Mouse (Mus musculus) forebrain, postnatal 0 days (tissue): ENCODE results near the gene Cep295. TPM values are rescaled to one million over a fixed set of nuclear protein-coding genes. Genes with fewer than 3 reads are reported as not detected.

Experiments used
- ATAC-seq: fragments of 200-750 bp; cut with Nextera tagmentation; 2 replicates; pipeline ENCODE4 v1.8.0; 2017; ENCODE audit warnings: mild to moderate bottlenecking, moderate library complexity
- DNase-seq: peaks from one replicate; pipeline ENCODE4 v3.0.0-alpha.2; 2015
- H3K27ac ChIP-seq: fragments of 300-500 bp; sonication (generic); 2 replicates; pipeline ENCODE4 v1.5.1; 2014; ENCODE audit warnings: low read depth, mild to moderate bottlenecking, antibody characterized with exemption, low read length, moderate library complexity, mixed read lengths
- H3K27me3 ChIP-seq: fragments of 300-500 bp; sonication (generic); 2 replicates; pipeline ENCODE4 v1.6.1; 2014; ENCODE audit warnings: mild to moderate bottlenecking, low read length, mixed read lengths; ENCODE audit not compliant: insufficient read depth
- H3K36me3 ChIP-seq: fragments of 300-500 bp; sonication (generic); 2 replicates; pipeline ENCODE4 v1.6.1; 2014; ENCODE audit warnings: mild to moderate bottlenecking, moderate library complexity; ENCODE audit not compliant: insufficient read depth
- H3K4me1 ChIP-seq: fragments of 300-500 bp; sonication (generic); 2 replicates; pipeline ENCODE4 v1.6.1; 2014; ENCODE audit warnings: antibody characterized with exemption; ENCODE audit not compliant: insufficient read depth
- H3K4me2 ChIP-seq: fragments of 300-500 bp; sonication (generic); 2 replicates; pipeline ENCODE4 v1.6.1; 2014; ENCODE audit warnings: low read depth, mild to moderate bottlenecking, moderate library complexity
- H3K4me3 ChIP-seq: fragments of 300-500 bp; sonication (generic); 2 replicates; pipeline ENCODE4 v1.5.1; 2014; ENCODE audit warnings: low read depth, low read length, mixed read lengths
- H3K9ac ChIP-seq: fragments of 300-500 bp; sonication (generic); 2 replicates; pipeline ENCODE4 v1.6.1; 2014; ENCODE audit warnings: mild to moderate bottlenecking
- H3K9me3 ChIP-seq: fragments of 300-500 bp; sonication (generic); 2 replicates; pipeline ENCODE4 v1.6.1; 2016; ENCODE audit warnings: low read length
- CTCF ChIP-seq: sonication (generic); IDR thresholded peaks from 2 replicates; pipeline ENCODE4 v1.5.1; 2016; ENCODE audit warnings: antibody characterized with exemption, control low read depth, low read depth
- WGBS: fragments of 180-500 bp; shearing (Covaris S2); extraction: QIAGEN DNeasy Blood & Tissue Kit; methylation state at CpG from one replicate; pipeline ENCODE4 v1.1.7; 2014; 5-methylcytosine and 5-hydroxymethylcytosine counted together
- polyA plus RNA-seq: library from polyadenylated mRNA; unstranded; fragments of >200 nt; fragmentation: Nextera tagmentation; extraction: Ambion mirVana; gene quantifications from 2 replicates; pipeline ENCODE4 v1.2.1, GENCODE M21; 2015
- total RNA-seq: library from RNA; depleted of rRNA; stranded (reverse); fragments of >200 nt; gene quantifications from 2 replicates; pipeline ENCODE4 v1.2.3, GENCODE M21; 2014

Cep295 gene
- total and polyA plus RNA-seq, 2 experiments from 2014 or later = 8.7 to 45.7 TPM

DNA sequence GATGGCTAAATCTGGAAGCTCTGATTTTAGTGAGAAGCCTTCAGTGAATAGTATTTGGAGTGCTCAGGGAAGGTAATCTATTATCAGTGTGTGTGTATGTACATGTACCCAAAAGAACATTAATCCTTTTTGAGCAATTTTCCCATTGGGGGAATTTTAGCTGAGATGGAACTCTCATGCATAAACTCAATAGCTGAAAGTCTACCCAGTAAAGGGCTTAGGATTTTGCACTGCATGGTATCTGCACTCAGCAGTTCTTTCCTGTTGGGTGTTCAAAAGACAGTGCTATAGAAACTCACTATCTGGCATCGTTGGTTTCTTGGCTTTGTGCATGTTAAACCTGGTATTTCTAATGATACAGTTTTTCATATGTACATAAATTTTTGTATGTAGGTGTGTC is 43.0 kb downstream of the Cep295 start:
- Histone ChIP-seq H3K9me3 (no peaks in the 10 kb centered on the region), H3K27me3 (no peaks in the 10 kb centered on the region), H3K4me1 (no peaks in the 10 kb centered on the region), H3K4me3 (no peak overlapping the region), H3K9ac (no peak overlapping the region), H3K27ac (no peak overlapping the region), H3K36me3 (peaks cover 67% of the 10 kb centered on the region), H3K4me2 (no peak overlapping the region)
- WGBS = 98% methylated on average over 1 of the region's 1 CpGs
- no peak for TF ChIP-seq CTCF
- no peak for DNase-seq
- ATAC-seq = no peak

DNA sequence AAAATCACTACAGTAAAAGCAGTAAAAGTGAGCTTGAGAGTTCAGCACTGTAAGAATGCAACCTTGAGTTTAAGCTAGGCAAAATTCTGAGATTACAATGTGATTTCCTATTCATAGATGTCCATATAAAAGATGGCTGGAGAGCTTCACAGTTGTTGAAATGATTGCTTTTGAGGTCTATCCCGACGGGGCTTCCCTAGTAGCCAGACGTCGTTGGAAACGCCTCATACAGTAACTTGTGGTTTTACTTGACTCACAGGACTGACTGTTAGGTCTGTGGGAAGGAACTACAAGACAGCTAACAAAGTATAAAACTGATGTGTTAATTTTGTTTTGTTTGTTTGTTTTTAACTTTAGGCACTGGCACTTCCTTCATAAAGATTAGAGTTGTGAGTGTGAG is 44.0 kb downstream of the Cep295 start:
- Histone ChIP-seq H3K4me1 (0 out of 2 replicates have a peak, but pooled peaks cover 4% of the 10 kb centered on the region), H3K9me3 (no peaks in the 10 kb centered on the region), H3K36me3 (peaks cover 75% of the 10 kb centered on the region), H3K27me3 (no peaks in the 10 kb centered on the region), H3K4me2 (no peak overlapping the region), H3K9ac (no peak overlapping the region), H3K27ac (no peak overlapping the region), H3K4me3 (no peak overlapping the region)
- ATAC-seq = no peak
- TF ChIP-seq CTCF = no peak
- WGBS = 92% methylated on average over 5 of the region's 5 CpGs
- no peak for DNase-seq

DNA sequence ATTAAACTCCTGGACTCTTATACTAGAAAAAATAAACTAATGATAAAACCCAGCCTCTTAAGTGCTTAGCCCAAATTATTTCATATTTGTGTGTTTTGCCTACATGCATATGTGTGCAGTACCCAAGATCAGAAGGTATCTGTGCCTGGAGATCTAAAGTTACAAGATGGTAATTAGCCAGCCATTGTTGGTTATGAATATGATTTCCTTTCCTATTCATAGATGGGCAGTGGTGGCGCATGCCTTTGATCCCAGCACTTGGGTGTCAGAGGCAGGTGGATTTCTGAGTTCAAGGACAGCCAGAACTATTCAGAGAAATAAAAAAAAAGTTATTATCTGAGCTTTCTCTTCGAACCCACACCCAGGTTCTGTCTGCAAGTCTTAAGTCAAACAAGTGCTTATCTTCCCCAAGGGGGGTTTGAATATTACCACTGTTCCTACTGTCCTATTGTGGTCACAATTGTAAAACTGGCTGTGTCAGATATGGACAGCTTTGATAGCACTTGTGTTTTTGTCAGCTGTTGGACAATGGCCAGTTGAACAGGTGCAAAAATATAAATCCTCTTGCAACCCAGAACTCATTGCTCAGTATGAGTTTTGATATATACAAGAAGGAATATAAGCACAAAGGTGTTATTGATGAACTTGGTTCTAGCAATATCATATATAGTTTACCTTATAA is 45.4 kb downstream of the Cep295 start:
- Histone ChIP-seq H3K4me3 (no peak overlapping the region), H3K4me2 (no peak overlapping the region), H3K27ac (no peak overlapping the region), H3K36me3 (peaks cover 63% of the 10 kb centered on the region), H3K4me1 (peaks cover 13% of the 10 kb centered on the region; the same call in 1 of the 2 replicates), H3K9ac (no peak overlapping the region), H3K27me3 (no peaks in the 10 kb centered on the region), H3K9me3 (no peaks in the 10 kb centered on the region)
- no peak for DNase-seq
- no peak for TF ChIP-seq CTCF
- no peak for ATAC-seq
- 93% methylated on average over 2 of the region's 2 CpGs for WGBS

DNA sequence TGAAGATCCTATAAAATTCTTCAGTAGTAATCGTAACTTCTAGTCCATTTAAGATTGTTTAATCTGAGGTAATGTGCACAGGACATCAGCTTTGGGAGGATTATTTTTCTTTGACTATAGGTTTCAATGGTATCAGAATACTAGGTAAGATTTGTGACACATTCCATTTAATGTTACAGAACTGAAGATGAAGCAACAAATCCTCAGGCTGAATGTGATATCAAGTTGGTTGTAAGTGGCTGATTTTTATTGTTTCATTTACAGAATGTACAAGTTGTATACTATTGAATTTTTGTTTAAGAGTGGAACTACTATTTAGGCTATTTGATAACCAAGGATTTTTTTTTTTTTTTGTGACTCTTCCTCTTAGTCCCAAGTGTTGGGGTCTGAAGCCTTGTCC is 47.4 kb downstream of the Cep295 start:
- no peak overlapping the region for H3K4me3 ChIP-seq
- DNase-seq = no peak
- no peaks in the 10 kb centered on the region for H3K9me3 ChIP-seq
- no peak overlapping the region for H3K9ac ChIP-seq
- H3K4me1 ChIP-seq = peaks cover 15% of the 10 kb centered on the region; the same call in 1 of the 2 replicates
- ATAC-seq = no peak
- TF ChIP-seq CTCF = no peak
- 89% methylated on average over 1 of the region's 1 CpGs for WGBS
- no peak overlapping the region for H3K4me2 ChIP-seq
- H3K27ac ChIP-seq = no peak overlapping the region
- no peaks in the 10 kb centered on the region for H3K27me3 ChIP-seq
- H3K36me3 ChIP-seq = peaks cover 51% of the 10 kb centered on the region

DNA sequence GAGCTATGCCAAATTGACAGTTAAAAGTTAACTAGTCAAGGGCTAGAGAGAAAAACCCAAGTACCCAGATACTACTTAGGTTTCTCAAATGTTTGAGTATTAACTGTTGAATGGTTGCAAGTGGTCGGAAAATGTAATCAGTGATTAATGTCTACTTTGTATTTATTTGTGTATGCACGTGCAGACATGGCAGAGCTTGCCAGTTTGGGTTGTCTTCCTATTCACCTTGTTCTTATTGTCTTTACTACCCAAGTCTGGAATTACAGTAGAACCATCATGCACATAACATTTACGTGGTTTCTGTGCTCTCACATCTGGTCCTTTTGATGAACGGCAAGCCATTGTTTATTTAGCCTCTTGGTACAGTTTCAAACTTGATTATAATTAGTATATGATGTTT is 48.2 kb downstream of the Cep295 start:
- Histone ChIP-seq H3K4me1 (peaks cover 15% of the 10 kb centered on the region; the same call in 1 of the 2 replicates), H3K4me3 (no peak overlapping the region), H3K36me3 (peaks cover 44% of the 10 kb centered on the region), H3K4me2 (no peak overlapping the region), H3K9ac (no peak overlapping the region), H3K27me3 (no peaks in the 10 kb centered on the region), H3K9me3 (no peaks in the 10 kb centered on the region), H3K27ac (no peak overlapping the region)
- DNase-seq (no peak), ATAC-seq (no peak)
- no peak for TF ChIP-seq CTCF
- WGBS = 76% methylated on average over 4 of the region's 4 CpGs

DNA sequence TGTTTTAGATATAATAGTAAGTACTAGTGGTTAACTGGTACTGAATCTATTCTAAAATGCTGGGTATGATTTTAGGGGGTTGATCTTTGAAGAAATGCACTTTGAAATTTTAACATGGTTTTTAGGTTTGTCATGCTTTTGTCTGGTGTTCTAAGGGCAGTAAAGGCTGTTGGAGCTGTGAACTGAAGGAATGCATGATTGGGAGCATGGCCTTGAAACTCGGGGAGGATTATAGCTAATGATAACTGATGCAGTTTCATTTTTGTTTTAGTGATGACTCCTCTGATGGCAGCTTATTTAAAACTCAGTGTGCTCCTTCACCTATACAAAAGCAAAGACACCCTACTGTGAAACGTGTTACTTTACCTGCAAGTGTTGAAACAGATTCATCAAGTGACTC is 49.3 kb downstream of the Cep295 start:
- Histone ChIP-seq H3K4me1 (peaks cover 15% of the 10 kb centered on the region; the same call in 1 of the 2 replicates), H3K36me3 (peaks cover 33% of the 10 kb centered on the region), H3K27me3 (no peaks in the 10 kb centered on the region), H3K9ac (no peak overlapping the region), H3K4me2 (no peak overlapping the region), H3K9me3 (no peaks in the 10 kb centered on the region), H3K27ac (no peak overlapping the region), H3K4me3 (no peak overlapping the region)
- no peak for ATAC-seq
- TF ChIP-seq CTCF = no peak
- no peak for DNase-seq
- WGBS = 55% methylated on average over 2 of the region's 2 CpGs

DNA sequence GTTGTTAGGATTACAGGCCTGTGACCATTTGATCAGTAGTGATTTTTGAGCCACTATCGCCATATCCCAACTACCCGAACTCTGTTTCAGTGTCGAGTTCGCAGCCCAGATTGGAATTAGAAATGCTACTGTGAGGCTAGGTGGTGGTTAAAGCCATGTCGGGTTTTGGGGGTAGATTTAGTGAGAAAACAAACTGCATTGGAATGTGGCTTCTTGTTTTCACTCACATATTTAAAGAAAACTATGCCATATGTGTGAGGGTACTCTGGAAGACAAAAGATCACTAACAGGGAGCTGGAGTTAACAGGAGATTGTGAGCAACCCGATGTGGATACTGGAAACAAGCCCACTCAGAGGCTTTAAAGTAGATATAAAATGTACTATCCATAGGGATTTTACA is 50.3 kb downstream of the Cep295 start:
- WGBS = 8% methylated on average over 6 of the region's 6 CpGs
- Histone ChIP-seq H3K9ac (peak overlapping the region; percentile 92), H3K27ac (no peak overlapping the region)

More for the DNA sequence above, 50.3 kb downstream of the Cep295 start:
- no peaks in the 10 kb centered on the region for H3K9me3 ChIP-seq
- peak overlapping the region; percentile 83 for H3K4me2 ChIP-seq
- H3K4me3 ChIP-seq = peak overlapping the region; percentile 84
- TF ChIP-seq CTCF = no peak
- DNase-seq (no peak), ATAC-seq (no peak)
- peaks cover 28% of the 10 kb centered on the region for H3K36me3 ChIP-seq
- no peaks in the 10 kb centered on the region for H3K27me3 ChIP-seq
- peaks cover 15% of the 10 kb centered on the region; the same call in 1 of the 2 replicates for H3K4me1 ChIP-seq
